Mouse (Mus musculus) CH12.LX (cell line): ENCODE results near the gene Irf2bp2.
A peak's percentile ranks its signal among the peaks of the same experiment; 100 is the strongest.

Experiments
- CTCF ChIP-seq, 2 experiments: IDR thresholded peaks in 1 of 2; conservative IDR thresholded peaks in 1 of 2; 2 replicates each; pipeline ENCODE4 v1.5.1; 2011 to 2012; ENCODE audit warnings: low read depth in 2 of 2, low read length in 2 of 2, improper control_type of control experiment in 1 of 2, inconsistent platforms in 1 of 2, mild to moderate bottlenecking in 1 of 2, moderate library complexity in 1 of 2
- EP300 ChIP-seq: IDR thresholded peaks from 2 replicates; pipeline ENCODE4 v1.6.1; 2011; ENCODE audit warnings: low read length, improper control_type of control experiment
- MAX ChIP-seq: IDR thresholded peaks from 2 replicates; pipeline ENCODE4 v1.6.1; 2011; ENCODE audit warnings: low read length, improper control_type of control experiment
- MAZ ChIP-seq: IDR thresholded peaks from 2 replicates; pipeline ENCODE4 v1.6.1; 2012; ENCODE audit warnings: low read depth, mild to moderate bottlenecking, inconsistent platforms, low read length, improper control_type of control experiment, moderate library complexity
- POLR2A ChIP-seq: IDR thresholded peaks from 2 replicates; pipeline ENCODE4 v1.6.1; 2011; ENCODE audit warnings: low read depth, mild to moderate bottlenecking, improper control_type of control experiment, low read length

DNA sequence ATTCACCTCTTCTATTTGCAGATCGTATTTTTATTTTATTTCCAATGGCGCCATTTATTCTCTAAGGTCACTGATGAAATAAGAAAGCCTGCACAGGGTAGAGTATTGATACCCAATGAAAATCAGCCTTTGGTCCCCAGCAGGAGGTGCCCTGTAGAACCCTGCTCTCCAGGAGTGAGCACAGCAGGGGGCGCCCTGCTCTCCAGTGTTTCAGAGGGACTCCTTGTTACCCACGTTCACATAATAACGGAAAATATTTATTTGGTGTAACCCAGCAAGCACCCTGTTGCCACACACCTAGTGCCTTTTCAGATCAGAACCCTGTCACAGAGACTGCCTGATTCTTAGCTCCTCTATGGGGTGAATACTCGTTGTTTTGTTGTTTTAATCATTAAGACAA is 11.3 kb downstream of the Irf2bp2 start:
- TF ChIP-seq POLR2A = no peak
- TF ChIP-seq CTCF (conservative IDR thresholded peaks at IDR 0.05 in 1 of 2, IDR thresholded peaks at IDR 0.05 in 1 of 2; ENCODE audit: low read depth in 2 of 2, low read length in 2 of 2) = peak; percentile 21 to 99; a peak in 2 of 4 replicates
- TF ChIP-seq MAX = no peak
- 0 out of 2 replicates have a peak, but pooled peaks have one; percentile 64 for TF ChIP-seq MAZ
- no peak for TF ChIP-seq EP300
